Mouse (Mus musculus) testis, adult 2 months (tissue): Measurements from ENCODE around the gene Pqbp1. TPM values are rescaled to one million over a fixed set of nuclear protein-coding genes. Genes with fewer than 3 reads are reported as not detected.
"Not testable (repeated sequence)": the region's sequence is repeated elsewhere in the genome, so short reads cannot be mapped to it uniquely, and the experiment has no call there.

Experiments
- H3K27ac ChIP-seq: fragments of 200-500 bp; 2 replicates; pipeline ENCODE4 v1.5.1; 2012; ENCODE audit warnings: low read depth, low read length; ENCODE audit not compliant: control insufficient read depth, insufficient read depth
- H3K27me3 ChIP-seq: fragments of 200-500 bp; 2 replicates; pipeline ENCODE4 v1.6.1; 2012; ENCODE audit warnings: mild to moderate bottlenecking, low read length, moderate library complexity; ENCODE audit not compliant: control insufficient read depth, insufficient read depth
- H3K36me3 ChIP-seq: fragments of 200-500 bp; 2 replicates; pipeline ENCODE4 v1.6.1; 2012; ENCODE audit warnings: mild to moderate bottlenecking, low read length; ENCODE audit not compliant: control insufficient read depth, insufficient read depth
- H3K4me1 ChIP-seq: fragments of 200-500 bp; 2 replicates; pipeline ENCODE4 v1.6.1; 2012; ENCODE audit warnings: low read length; ENCODE audit not compliant: control insufficient read depth, insufficient read depth
- H3K4me3 ChIP-seq: fragments of 200-500 bp; 2 replicates; pipeline ENCODE4 v1.5.1; 2012; ENCODE audit warnings: low read depth, mild to moderate bottlenecking, low read length, moderate library complexity, mixed read lengths; ENCODE audit not compliant: control insufficient read depth
- CTCF ChIP-seq: fragments of 200-500 bp; IDR thresholded peaks from 2 replicates; pipeline ENCODE4 v1.5.1; 2012; ENCODE audit warnings: low read depth, mild to moderate bottlenecking, inconsistent platforms, low read length, moderate library complexity; ENCODE audit not compliant: control insufficient read depth, insufficient read depth, insufficient replicate concordance
- POLR2A ChIP-seq: fragments of 200-500 bp; IDR thresholded peaks from 2 replicates; pipeline ENCODE4 v1.6.1; 2012; ENCODE audit warnings: low read depth, mild to moderate bottlenecking, inconsistent platforms, low read length, moderate library complexity; ENCODE audit not compliant: control insufficient read depth
- polyA plus RNA-seq: library from polyadenylated mRNA; depleted of rRNA; stranded (reverse); fragments of >200 nt; gene quantifications from 2 replicates; pipeline ENCODE4 v1.2.3, GENCODE M21; 2012

The Pqbp1 gene
- polyA plus RNA-seq, 1 experiment: 7.2 TPM

- no peak within 1 kb of the TSS; the same call in 1 of the 2 replicates for H3K27ac ChIP-seq
Measured at GRCm38 (mm10) chrX:7928270-7928790, 29.3 kb upstream of the Pqbp1 start, which contains the start of gene Eras. Gene Eras, minus strand, starts transcription at chrX:7928607.

DNA sequence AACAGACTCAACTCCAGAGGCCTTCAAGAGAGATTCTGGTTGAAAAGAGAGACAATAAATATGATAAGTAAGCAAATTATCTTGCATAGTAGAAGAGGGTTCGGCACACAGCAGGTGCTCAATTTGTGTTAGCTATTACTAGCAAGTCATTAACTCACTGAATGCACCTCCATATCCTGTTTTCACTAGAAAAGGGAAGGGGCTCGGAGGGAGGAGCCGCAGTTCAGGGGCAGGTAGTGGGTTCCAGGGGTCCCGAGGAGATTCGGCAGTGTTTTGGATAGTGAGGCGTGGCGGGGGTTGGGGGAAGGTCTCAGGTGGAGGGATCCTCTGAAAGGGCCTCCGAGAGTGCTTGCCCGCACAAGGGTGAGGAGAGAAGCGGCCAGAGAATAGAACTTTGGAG lies 28.0 kb upstream of the Pqbp1 start:
- Histone ChIP-seq H3K4me3 (peak overlapping the region; percentile 29), H3K4me1 (peaks cover 15% of the 10 kb centered on the region), H3K36me3 (no peaks in the 10 kb centered on the region), H3K27me3 (no peaks in the 10 kb centered on the region), H3K27ac (no peak overlapping the region)
- no peak for TF ChIP-seq CTCF
- TF ChIP-seq POLR2A: no peak

More at GRCm38 (mm10) chrX:7928270-7928790, 29.3 kb upstream of the Pqbp1 start, which contains the start of gene Eras:
- Histone ChIP-seq H3K27me3 (no peaks in the 10 kb centered on the region), H3K4me3 (peak within 1 kb of the TSS; percentile 29), H3K36me3 (no peaks in the 10 kb centered on the region), H3K4me1 (peaks cover 12% of the 10 kb centered on the region)
- no peak for TF ChIP-seq POLR2A
- TF ChIP-seq CTCF: no peak

- TF ChIP-seq CTCF (no peak), POLR2A (no peak)
- Histone ChIP-seq H3K27me3 (no peaks in the 10 kb centered on the region), H3K4me1 (peaks cover 18% of the 10 kb centered on the region), H3K36me3 (no peaks in the 10 kb centered on the region), H3K27ac (no peak overlapping the region), H3K4me3 (no peak overlapping the region)
Measured at GRCm38 (mm10) chrX:7926266-7926665, 27.2 kb upstream of the Pqbp1 start.

DNA sequence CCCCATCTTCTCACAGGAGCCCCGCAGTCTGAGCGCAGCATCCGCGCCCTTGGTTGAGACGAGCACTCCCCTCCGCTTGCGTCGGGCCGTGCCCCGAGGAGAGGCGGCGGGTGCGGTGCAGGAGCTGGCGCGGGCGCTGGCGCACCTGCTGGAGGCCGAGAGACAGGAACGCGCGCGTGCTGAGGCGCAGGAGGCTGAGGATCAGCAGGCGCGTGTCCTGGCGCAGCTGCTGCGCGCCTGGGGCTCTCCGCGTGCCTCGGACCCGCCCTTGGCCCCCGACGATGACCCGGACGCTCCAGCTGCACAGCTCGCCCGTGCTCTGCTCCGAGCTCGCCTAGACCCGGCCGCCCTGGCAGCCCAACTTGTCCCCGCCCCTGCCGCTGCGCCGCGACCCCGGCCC lies 23.0 kb upstream of the Pqbp1 start:
- no peaks in the 10 kb centered on the region for H3K27me3 ChIP-seq
- no peaks in the 10 kb centered on the region for H3K36me3 ChIP-seq
- peak overlapping the region; percentile 6; the same call in 1 of the 2 replicates for H3K27ac ChIP-seq
- TF ChIP-seq POLR2A (no peak), CTCF (no peak)
- peak overlapping the region; percentile 55 for H3K4me3 ChIP-seq
- H3K4me1 ChIP-seq: peaks cover 7% of the 10 kb centered on the region

DNA sequence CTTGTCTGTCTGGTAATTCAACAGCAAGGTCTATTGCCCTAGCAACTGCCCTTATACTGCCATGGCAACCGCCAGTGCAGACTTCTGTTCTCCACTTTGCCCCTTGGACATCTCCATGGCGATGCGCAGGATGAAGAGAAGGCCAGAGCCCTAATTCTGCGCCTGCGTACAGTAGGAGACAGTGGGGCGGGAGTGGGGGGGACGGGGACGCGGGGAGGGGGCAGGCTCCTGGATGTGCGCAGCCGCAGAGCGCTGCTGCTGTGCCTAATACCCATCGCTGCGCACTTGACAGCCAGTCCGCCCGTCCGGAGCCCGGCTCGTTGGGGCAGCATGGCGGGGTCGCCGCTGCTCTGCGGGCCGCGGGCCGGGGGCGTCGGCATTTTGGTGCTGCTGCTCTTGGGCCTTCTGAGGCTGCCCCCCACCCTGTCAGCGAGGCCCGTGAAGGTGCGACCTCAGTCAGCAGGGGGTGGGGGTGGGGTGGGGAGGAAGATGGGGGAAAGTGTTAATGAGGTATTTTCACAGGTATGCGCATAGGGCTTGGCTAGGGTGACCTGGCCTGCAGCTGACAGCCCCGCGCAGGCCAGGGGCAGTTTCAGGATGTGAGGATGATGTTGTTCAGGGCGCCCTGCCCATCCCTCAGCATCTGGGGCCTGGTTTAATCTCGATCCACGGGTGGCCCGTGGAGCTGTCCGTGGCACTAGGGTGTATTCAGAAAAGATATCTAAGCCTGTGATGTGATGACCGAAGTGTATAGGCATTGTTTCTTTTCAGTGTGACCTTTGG lies 20.7 kb upstream of the Pqbp1 start, which contains the start of gene Pcsk1n:
Gene Pcsk1n (plus strand): TSS at position 222 of the 783 bp plus-strand sequence.
- TF ChIP-seq POLR2A (no peak), CTCF (no peak)
- Histone ChIP-seq H3K4me1 (peaks cover 7% of the 10 kb centered on the region), H3K36me3 (no peaks in the 10 kb centered on the region), H3K4me3 (0 out of 2 replicates have a peak within 1 kb of the TSS, but pooled peaks have one; percentile 16), H3K27ac (no peak within 1 kb of the TSS), H3K27me3 (no peaks in the 10 kb centered on the region)

- H3K27me3 ChIP-seq, H3K36me3 ChIP-seq, H3K4me3 ChIP-seq, H3K27ac ChIP-seq, H3K4me1 ChIP-seq: not testable (repeated sequence)
Measured at GRCm38 (mm10) chrX:7917960-7918359, 18.9 kb upstream of the Pqbp1 start.

GRCm38 (mm10) chrX:7915669-7916068 lies 16.6 kb upstream of the Pqbp1 start:
- not testable (repeated sequence) for H3K27me3 ChIP-seq, H3K4me1 ChIP-seq, H3K4me3 ChIP-seq, H3K27ac ChIP-seq, H3K36me3 ChIP-seq

GRCm38 (mm10) chrX:7910473-7910872 lies 11.4 kb upstream of the Pqbp1 start:
- H3K4me3 ChIP-seq: no peak overlapping the region
- no peaks in the 10 kb centered on the region for H3K36me3 ChIP-seq
- TF ChIP-seq POLR2A: no peak
- TF ChIP-seq CTCF: no peak
- H3K27ac ChIP-seq: no peak overlapping the region
- no peaks in the 10 kb centered on the region for H3K27me3 ChIP-seq
- no peaks in the 10 kb centered on the region for H3K4me1 ChIP-seq

- H3K27me3 ChIP-seq, H3K4me3 ChIP-seq, H3K36me3 ChIP-seq, H3K27ac ChIP-seq, H3K4me1 ChIP-seq: not testable (repeated sequence)
Measured at GRCm38 (mm10) chrX:7909242-7909641, 10.2 kb upstream of the Pqbp1 start, which contains the start of gene Gm10490. Gene Gm10490, plus strand, starts transcription at chrX:7909542.
